Mouse (Mus musculus): ENCODE data around the gene Zfp580.

DNA sequence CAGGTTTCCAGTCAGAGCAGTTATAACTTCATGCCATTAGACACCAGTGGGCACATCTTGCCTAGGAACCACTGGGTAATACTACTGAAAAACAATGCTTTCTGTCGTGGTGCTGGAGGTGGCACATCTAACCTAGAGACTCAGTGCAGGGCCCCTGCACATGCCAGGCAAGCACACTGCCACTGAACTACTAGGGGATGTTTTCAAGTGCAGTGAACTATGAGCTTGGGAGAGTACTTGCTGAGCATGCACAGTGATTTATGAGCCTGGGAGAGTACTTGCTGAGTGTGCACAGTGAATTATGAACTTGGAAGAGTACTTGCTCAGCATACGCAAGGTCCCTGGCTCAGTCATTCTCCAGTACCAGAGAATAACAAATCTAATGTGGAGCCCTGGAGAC, 51.2 kb downstream of the Zfp580 start:
- no peak for TF ChIP-seq CTCF (IDR thresholded peaks at IDR 0.05; ENCODE audit: borderline replicate concordance, control insufficient read depth, extremely low read depth, insufficient read depth, low read length, poor library complexity)
- no peak for TF ChIP-seq POLR2A (IDR thresholded peaks at IDR 0.05; ENCODE audit: control insufficient read depth, extremely low read depth, insufficient read depth, low read length, poor library complexity)
